Mouse (Mus musculus): ENCODE data around the gene Nop56.

GRCm38 (mm10) chr2:130265520-130265919 lies 8.7 kb upstream of the Nop56 start:
- TF ChIP-seq CTCF (conservative IDR thresholded peaks at IDR 0.05; ENCODE audit: low read length) (no peak), NANOG (IDR thresholded peaks at IDR 0.05; ENCODE audit: borderline replicate concordance, low read length) (no peak)

All from E14TG2a.4 (cell line).